Comparison of ENCODE assay signal across 7 mouse cellular contexts in genomic region chr7:34168470-34169251, GRCm38 (mm10). TPM values are rescaled to one million over a fixed set of nuclear protein-coding genes. Genes with fewer than 3 reads are reported as not detected.
A peak's percentile ranks its signal among the peaks of the same experiment; 100 is the strongest.
DNase-seq lines count a peak whose midpoint lies in the region; ATAC-seq and TF ChIP-seq lines count a peak whose summit lies in the region.

No protein-coding gene starts in this region.

- peak overlapping the region; percentile 94 for H3K27ac ChIP-seq in embryonic facial prominence, embryonic 12.5 days
- H3K27ac ChIP-seq in heart, adult 2 months = peak overlapping the region; percentile 88
- peak overlapping the region; percentile 89 for H3K27ac ChIP-seq in limb, embryonic 13.5 days
- peak overlapping the region; percentile 86 for H3K27ac ChIP-seq in midbrain, embryonic 16.5 days (ENCODE audit: low read length)

- WGBS in embryonic facial prominence, embryonic 12.5 days = 8% methylated on average over 30 of the region's 30 CpGs
- WGBS in heart, adult 2 months = 9% methylated on average over 30 of the region's 30 CpGs
- 11% methylated on average over 30 of the region's 30 CpGs for WGBS in limb, embryonic 13.5 days
- WGBS in midbrain, embryonic 16.5 days = 10% methylated on average over 30 of the region's 30 CpGs

- no peak for TF ChIP-seq CTCF in heart, adult 2 months (IDR thresholded peaks at IDR 0.05)

- peak overlapping the region; percentile 81 for H3K4me2 ChIP-seq in embryonic facial prominence, embryonic 12.5 days (replicated peaks)
- peak overlapping the region; percentile 90 for H3K4me2 ChIP-seq in limb, embryonic 13.5 days (replicated peaks)
- H3K4me2 ChIP-seq in midbrain, embryonic 16.5 days (ENCODE audit: low read length) = peak overlapping the region; percentile 97

- H3K9me3 ChIP-seq in embryonic facial prominence, embryonic 12.5 days = no peaks in the 10 kb centered on the region
- H3K9me3 ChIP-seq in limb, embryonic 13.5 days = no peaks in the 10 kb centered on the region
- H3K9me3 ChIP-seq in midbrain, embryonic 16.5 days (replicated peaks; ENCODE audit: control insufficient read depth, low read length, poor library complexity, severe bottlenecking) = no peaks in the 10 kb centered on the region

- H3K79me2 ChIP-seq in heart, adult 2 months (replicated peaks; ENCODE audit: control insufficient read depth, insufficient read depth, low read length) = no peaks in the 10 kb centered on the region

- DNase-seq in adrenal gland, postnatal 25 days = peak; percentile 94
- DNase-seq in heart, adult 2 months = peak; percentile 95 to 97
- peak; percentile 89 to 94 for DNase-seq in kidney, adult 8-10 months
- DNase-seq in spleen, postnatal 10 days (ENCODE audit: low spot score in 2 of 2) = peak; percentile 88 to 92

- TF ChIP-seq POLR2A in heart, adult 2 months (IDR thresholded peaks at IDR 0.05; ENCODE audit: insufficient read depth, low read depth, low read length) = peak; percentile 90

- TF ChIP-seq EP300 in heart, adult 2 months (IDR thresholded peaks at IDR 0.05; ENCODE audit: insufficient read depth, low read depth, low read length) = peak; percentile 57; the same call in 1 of the 2 replicates

- peak overlapping the region; percentile 92 for H3K4me3 ChIP-seq in embryonic facial prominence, embryonic 12.5 days
- peak overlapping the region; percentile 87 for H3K4me3 ChIP-seq in heart, adult 2 months
- H3K4me3 ChIP-seq in limb, embryonic 13.5 days = peak overlapping the region; percentile 93
- peak overlapping the region; percentile 99 for H3K4me3 ChIP-seq in midbrain, embryonic 16.5 days (ENCODE audit: low read depth, low read length)

- peaks cover 5% of the 10 kb centered on the region; the same call in 1 of the 2 replicates for H3K4me1 ChIP-seq in embryonic facial prominence, embryonic 12.5 days
- peaks cover 1% of the 10 kb centered on the region for H3K4me1 ChIP-seq in heart, adult 2 months (ENCODE audit: control insufficient read depth, insufficient read depth, low read length)
- H3K4me1 ChIP-seq in limb, embryonic 13.5 days = peaks cover 10% of the 10 kb centered on the region
- peaks cover 9% of the 10 kb centered on the region for H3K4me1 ChIP-seq in midbrain, embryonic 16.5 days (ENCODE audit: control insufficient read depth, insufficient read depth, low read length)

- ATAC-seq in embryonic facial prominence, embryonic 12.5 days (ENCODE audit: insufficient number of reproducible peaks, insufficient read depth, low FRiP score, low TSS enrichment) = peak; percentile 88
- ATAC-seq in limb, embryonic 13.5 days (ENCODE audit: low FRiP score, low read depth) = peak; percentile 97
- peak; percentile 97 for ATAC-seq in midbrain, embryonic 16.5 days

- peak overlapping the region; percentile 96 for H3K9ac ChIP-seq in embryonic facial prominence, embryonic 12.5 days
- H3K9ac ChIP-seq in heart, adult 2 months (ENCODE audit: low read depth, low read length) = peak overlapping the region; percentile 86
- peak overlapping the region; percentile 96 for H3K9ac ChIP-seq in limb, embryonic 13.5 days
- H3K9ac ChIP-seq in midbrain, embryonic 16.5 days (ENCODE audit: low read depth, low read length) = peak overlapping the region; percentile 97

- intact Hi-C loops in heart, adult 2 months (cut with DNase I) = loop anchor here (2.0 to 10.0 kb wide), 2 partner anchors 28 to 216 kb away; partner anchors contain the start of gene Pdcd2l

- H3K36me3 ChIP-seq in embryonic facial prominence, embryonic 12.5 days = peaks cover 8% of the 10 kb centered on the region
- H3K36me3 ChIP-seq in heart, adult 2 months (ENCODE audit: control insufficient read depth, insufficient read depth, low read length) = peaks cover 5% of the 10 kb centered on the region
- H3K36me3 ChIP-seq in limb, embryonic 13.5 days = peaks cover 16% of the 10 kb centered on the region
- peaks cover 2% of the 10 kb centered on the region; the same call in 1 of the 2 replicates for H3K36me3 ChIP-seq in midbrain, embryonic 16.5 days (ENCODE audit: control insufficient read depth, insufficient read depth, low read length)

- H3K27me3 ChIP-seq in embryonic facial prominence, embryonic 12.5 days = no peaks in the 10 kb centered on the region
- H3K27me3 ChIP-seq in heart, adult 2 months (ENCODE audit: control insufficient read depth, insufficient read depth, low read length) = no peaks in the 10 kb centered on the region
- H3K27me3 ChIP-seq in limb, embryonic 13.5 days = no peaks in the 10 kb centered on the region
- no peaks in the 10 kb centered on the region for H3K27me3 ChIP-seq in midbrain, embryonic 16.5 days (ENCODE audit: control insufficient read depth, insufficient read depth, low read depth, low read length)

RNA-seq across cellular contexts. Expression of gene Uba2, which starts 0.7 kb away (rescaled TPM):
- total RNA-seq in adrenal gland, postnatal 25 days (2021) = 79.0 and 88.1 TPM in 2 replicates
- polyA plus RNA-seq in embryonic facial prominence, embryonic 12.5 days (2016; fragmentation: Nextera tagmentation; extraction: Ambion mirVana) = 245 and 255 TPM in 2 replicates
- 10 to 100 TPM; 29.9 to 32.9 TPM for total RNA-seq in heart, adult 2 months (2021)
- polyA plus RNA-seq in heart, adult 2 months (2012; rRNA removed) = 19.5 and 38.6 TPM in 2 replicates
- polyA plus RNA-seq in limb, embryonic 13.5 days (2015; fragmentation: Nextera tagmentation; extraction: Ambion mirVana) = 230 and 232 TPM in 2 replicates
- polyA plus RNA-seq in midbrain, embryonic 16.5 days (2015; fragmentation: Nextera tagmentation; extraction: Ambion mirVana) = 163 and 172 TPM in 2 replicates

RNA-seq across cellular contexts. Expression of gene Pdcd2l, which starts 27.8 kb away (rescaled TPM):
- total RNA-seq in adrenal gland, postnatal 25 days (2021) = 25.3 and 25.4 TPM in 2 replicates
- polyA plus RNA-seq in embryonic facial prominence, embryonic 12.5 days (2016; fragmentation: Nextera tagmentation; extraction: Ambion mirVana) = 67.1 and 69.9 TPM in 2 replicates
- 10 to 100 TPM; 14.8 to 20.6 TPM for total RNA-seq in heart, adult 2 months (2021)
- polyA plus RNA-seq in heart, adult 2 months (2012; rRNA removed) = 18.8 and 30.0 TPM in 2 replicates
- 69.0 and 73.2 TPM in 2 replicates for polyA plus RNA-seq in limb, embryonic 13.5 days (2015; fragmentation: Nextera tagmentation; extraction: Ambion mirVana)
- polyA plus RNA-seq in midbrain, embryonic 16.5 days (2015; fragmentation: Nextera tagmentation; extraction: Ambion mirVana) = 76.9 and 84.3 TPM in 2 replicates

RNA-seq across cellular contexts. Expression of gene Wtip, which starts 35.6 kb away (rescaled TPM):
- 25.7 and 30.0 TPM in 2 replicates for total RNA-seq in adrenal gland, postnatal 25 days (2021)
- 7.7 and 8.7 TPM in 2 replicates for polyA plus RNA-seq in embryonic facial prominence, embryonic 12.5 days (2016; fragmentation: Nextera tagmentation; extraction: Ambion mirVana)
- 10 to 100 TPM in 1 of 2 experiments, 1 to 10 TPM in 1; 9.7 to 10.6 TPM for total RNA-seq in heart, adult 2 months (2021)
- polyA plus RNA-seq in heart, adult 2 months (2012; rRNA removed) = 12.1 and 16.8 TPM in 2 replicates
- 7.5 and 8.5 TPM in 2 replicates for polyA plus RNA-seq in limb, embryonic 13.5 days (2015; fragmentation: Nextera tagmentation; extraction: Ambion mirVana)
- polyA plus RNA-seq in midbrain, embryonic 16.5 days (2015; fragmentation: Nextera tagmentation; extraction: Ambion mirVana) = 2.4 and 3.8 TPM in 2 replicates

Comparison
In these comparisons a context has a peak if more than half of its experiments do, and no peak if none do; other contexts are left out.
1. Peak in every context shown above with its lines: DNase-seq, ATAC-seq, H3K4me3 ChIP-seq and H3K27ac ChIP-seq.